In the genomic region with DNA sequence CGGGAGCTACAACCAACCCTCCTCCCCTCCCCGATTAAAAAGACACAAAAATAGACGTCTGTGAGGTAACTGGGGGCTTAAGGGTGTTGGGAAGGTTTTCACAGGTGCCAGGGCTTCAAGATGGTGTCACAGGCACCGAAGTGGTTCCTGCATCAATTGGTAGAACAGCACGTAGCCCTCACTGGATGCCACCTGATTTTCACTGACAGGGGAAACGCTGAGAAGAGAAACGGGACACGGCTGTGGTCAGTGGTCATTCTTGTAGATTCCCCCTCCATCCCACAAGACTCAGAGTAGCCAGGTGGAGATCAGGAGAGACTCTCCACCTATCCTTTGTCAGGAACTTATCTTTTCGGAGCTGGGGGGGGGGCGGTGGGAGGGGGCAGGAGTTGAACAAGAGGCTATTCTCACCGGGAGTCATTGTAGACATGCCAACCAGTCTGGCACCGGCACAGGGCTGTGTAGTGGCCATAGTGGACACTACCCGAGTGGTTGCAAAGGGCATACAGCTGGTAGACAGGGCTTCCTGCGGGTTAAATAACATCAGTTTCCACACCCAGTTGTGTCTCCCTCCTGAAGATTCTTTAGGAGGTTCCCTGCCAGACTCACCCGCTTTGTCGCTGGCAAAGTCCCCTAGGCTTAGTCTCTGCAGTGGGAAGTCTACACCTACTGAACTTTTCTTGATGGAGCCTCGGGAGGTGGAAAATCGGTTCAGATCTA, we compare ENCODE assay signal across 8 mouse cellular contexts. TPM values are rescaled to one million over a fixed set of nuclear protein-coding genes. Genes with fewer than 3 reads are reported as not detected.
DNase-seq lines count a peak whose midpoint lies in the region; ATAC-seq and TF ChIP-seq lines count a peak whose summit lies in the region.

No protein-coding gene starts in this region.

- no peak for TF ChIP-seq CTCF in gastrocnemius, adult 2 months (IDR thresholded peaks at IDR 0.05)
- no peak for TF ChIP-seq CTCF in lung, postnatal 0 days (IDR thresholded peaks at IDR 0.05)

- H3K9ac ChIP-seq in lung, postnatal 0 days (replicated peaks; ENCODE audit: low read depth) = peak overlapping the region; percentile 57; the same call in 1 of the 2 replicates
- no peak overlapping the region for H3K9ac ChIP-seq in hindbrain, embryonic 16.5 days (ENCODE audit: low read depth, low read length)
- peak overlapping the region; percentile 60; the same call in 1 of the 2 replicates for H3K9ac ChIP-seq in neural tube, embryonic 13.5 days

- no peak for ATAC-seq in lung, postnatal 0 days
- no peak for ATAC-seq in hindbrain, embryonic 16.5 days
- no peak for ATAC-seq in neural tube, embryonic 13.5 days (ENCODE audit: low read depth)

- H3K9me3 ChIP-seq in lung, postnatal 0 days (ENCODE audit: low read length) = no peaks in the 10 kb centered on the region
- H3K9me3 ChIP-seq in hindbrain, embryonic 16.5 days (ENCODE audit: control insufficient read depth, low read length) = no peaks in the 10 kb centered on the region
- no peaks in the 10 kb centered on the region for H3K9me3 ChIP-seq in neural tube, embryonic 13.5 days

- H3K36me3 ChIP-seq in lung, postnatal 0 days (ENCODE audit: insufficient read depth, low read length) = peaks cover 11% of the 10 kb centered on the region; the same call in 1 of the 2 replicates
- H3K36me3 ChIP-seq in hindbrain, embryonic 16.5 days (ENCODE audit: control insufficient read depth, insufficient read depth, low read length) = peaks cover 21% of the 10 kb centered on the region
- H3K36me3 ChIP-seq in neural tube, embryonic 13.5 days = peaks cover 60% of the 10 kb centered on the region

- peak overlapping the region; percentile 74; the same call in 1 of the 2 replicates for H3K4me2 ChIP-seq in lung, postnatal 0 days (replicated peaks; ENCODE audit: low read depth, low read length)
- H3K4me2 ChIP-seq in hindbrain, embryonic 16.5 days (ENCODE audit: low read length) = peak overlapping the region; percentile 82
- H3K4me2 ChIP-seq in neural tube, embryonic 13.5 days = peak overlapping the region; percentile 91

- peaks cover 12% of the 10 kb centered on the region; the same call in 1 of the 2 replicates for H3K4me1 ChIP-seq in lung, postnatal 0 days (ENCODE audit: insufficient read depth, low read depth, low read length)
- peaks cover 31% of the 10 kb centered on the region for H3K4me1 ChIP-seq in hindbrain, embryonic 16.5 days (ENCODE audit: control insufficient read depth, insufficient read depth, low read depth, low read length)
- peaks cover 52% of the 10 kb centered on the region for H3K4me1 ChIP-seq in neural tube, embryonic 13.5 days (replicated peaks)

- DNase-seq in gastrocnemius, adult 2 months = no peak
- no peak for DNase-seq in gastrocnemius, postnatal 25 days
- no peak for DNase-seq in lung, postnatal 0 days (ENCODE audit: low spot score)
- no peak for DNase-seq in lung, postnatal 14 days
- DNase-seq in adipocyte (ENCODE audit: low spot score) = no peak
- DNase-seq in c-Kit-positive CD71-positive TER-119-positive erythroid progenitor cells, embryonic 14.5 days (ENCODE audit: low spot score) = no peak

- TF ChIP-seq EP300 in lung, postnatal 0 days (IDR thresholded peaks at IDR 0.05) = no peak

- WGBS in lung, postnatal 0 days = 69% methylated on average over 18 of the region's 18 CpGs
- WGBS in hindbrain, embryonic 16.5 days = 82% methylated on average over 18 of the region's 18 CpGs
- WGBS in neural tube, embryonic 13.5 days = 80% methylated on average over 18 of the region's 18 CpGs

- peak overlapping the region; percentile 73 for H3K4me3 ChIP-seq in gastrocnemius, adult 2 months
- no peak overlapping the region for H3K4me3 ChIP-seq in lung, postnatal 0 days (ENCODE audit: low read depth, low read length)
- no peak overlapping the region for H3K4me3 ChIP-seq in hindbrain, embryonic 16.5 days (ENCODE audit: low read length)
- peak overlapping the region; percentile 63; the same call in 1 of the 2 replicates for H3K4me3 ChIP-seq in neural tube, embryonic 13.5 days

- H3K27ac ChIP-seq in gastrocnemius, adult 2 months = peak overlapping the region; percentile 96
- peak overlapping the region; percentile 92; the same call in 1 of the 2 replicates for H3K27ac ChIP-seq in lung, postnatal 0 days (ENCODE audit: low read length)
- H3K27ac ChIP-seq in hindbrain, embryonic 16.5 days (ENCODE audit: low read depth, low read length) = no peak overlapping the region
- H3K27ac ChIP-seq in neural tube, embryonic 13.5 days (replicated peaks) = no peak overlapping the region

- intact Hi-C loops in gastrocnemius, adult 2 months (cut with DNase I) = loop anchor here (10.0 kb wide), 1 partner anchor 167 kb away; a partner anchor contains a TSS

- H3K27me3 ChIP-seq in lung, postnatal 0 days (replicated peaks; ENCODE audit: insufficient read depth, low read length) = no peaks in the 10 kb centered on the region
- H3K27me3 ChIP-seq in hindbrain, embryonic 16.5 days (replicated peaks; ENCODE audit: control insufficient read depth, insufficient read depth, low read length) = no peaks in the 10 kb centered on the region
- no peaks in the 10 kb centered on the region for H3K27me3 ChIP-seq in neural tube, embryonic 13.5 days

RNA-seq across cellular contexts. Expression of a gene that starts 1.3 kb away (rescaled TPM):
- total RNA-seq in gastrocnemius, adult 2 months (2021) = 1 to 10 TPM; 7.9 to 8.6 TPM
- total RNA-seq in gastrocnemius, postnatal 25 days (2021) = 10 to 100 TPM in 1 of 2 experiments, 1 to 10 TPM in 1; 9.4 to 11.6 TPM
- 28.4 and 30.6 TPM in 2 replicates for polyA plus RNA-seq in lung, postnatal 0 days (2015; fragmentation: Nextera tagmentation; extraction: Ambion mirVana)
- polyA plus RNA-seq in hindbrain, embryonic 16.5 days (2015; fragmentation: Nextera tagmentation; extraction: Ambion mirVana) = 42.7 and 47.9 TPM in 2 replicates
- polyA plus RNA-seq in neural tube, embryonic 13.5 days (2015; fragmentation: Nextera tagmentation; extraction: Ambion mirVana) = 43.1 and 47.2 TPM in 2 replicates

RNA-seq across cellular contexts. Expression of a gene that starts 5.5 kb away (rescaled TPM):
- total RNA-seq in gastrocnemius, adult 2 months (2021) = 10 to 100 TPM; 15.8 to 18.7 TPM
- 10 to 100 TPM; 14.2 to 15.7 TPM for total RNA-seq in gastrocnemius, postnatal 25 days (2021)
- polyA plus RNA-seq in lung, postnatal 0 days (2015; fragmentation: Nextera tagmentation; extraction: Ambion mirVana) = 38.3 and 40.9 TPM in 2 replicates
- polyA plus RNA-seq in hindbrain, embryonic 16.5 days (2015; fragmentation: Nextera tagmentation; extraction: Ambion mirVana) = 92.3 and 101 TPM in 2 replicates
- polyA plus RNA-seq in neural tube, embryonic 13.5 days (2015; fragmentation: Nextera tagmentation; extraction: Ambion mirVana) = 89.3 and 97.3 TPM in 2 replicates

RNA-seq across cellular contexts. Expression of a gene that starts 12.1 kb away (rescaled TPM):
- total RNA-seq in gastrocnemius, adult 2 months (2021) = 10 to 100 TPM; 12.1 to 12.5 TPM
- total RNA-seq in gastrocnemius, postnatal 25 days (2021) = 1 to 10 TPM; 8.6 to 9.8 TPM
- 68.4 and 77.0 TPM in 2 replicates for polyA plus RNA-seq in lung, postnatal 0 days (2015; fragmentation: Nextera tagmentation; extraction: Ambion mirVana)
- polyA plus RNA-seq in hindbrain, embryonic 16.5 days (2015; fragmentation: Nextera tagmentation; extraction: Ambion mirVana) = 101 and 106 TPM in 2 replicates
- polyA plus RNA-seq in neural tube, embryonic 13.5 days (2015; fragmentation: Nextera tagmentation; extraction: Ambion mirVana) = 94.0 and 97.8 TPM in 2 replicates

RNA-seq across cellular contexts. Expression of a gene that starts 12.6 kb away (rescaled TPM):
- total RNA-seq in gastrocnemius, adult 2 months (2021) = 10 to 100 TPM; 84.3 to 93.2 TPM
- 10 to 100 TPM; 70.9 to 80.8 TPM for total RNA-seq in gastrocnemius, postnatal 25 days (2021)
- polyA plus RNA-seq in lung, postnatal 0 days (2015; fragmentation: Nextera tagmentation; extraction: Ambion mirVana) = 95.4 and 100 TPM in 2 replicates
- polyA plus RNA-seq in hindbrain, embryonic 16.5 days (2015; fragmentation: Nextera tagmentation; extraction: Ambion mirVana) = 115 and 126 TPM in 2 replicates
- polyA plus RNA-seq in neural tube, embryonic 13.5 days (2015; fragmentation: Nextera tagmentation; extraction: Ambion mirVana) = 124 and 132 TPM in 2 replicates

RNA-seq across cellular contexts. Expression of a gene that starts 31.1 kb away (rescaled TPM):
- 1,000 to 10,000 TPM; 1,014 to 1,063 TPM for total RNA-seq in gastrocnemius, adult 2 months (2021)
- 1,000 to 10,000 TPM in 1 of 2 experiments, 100 to 1,000 TPM in 1; 872 to 1,009 TPM for total RNA-seq in gastrocnemius, postnatal 25 days (2021)
- 172 and 188 TPM in 2 replicates for polyA plus RNA-seq in lung, postnatal 0 days (2015; fragmentation: Nextera tagmentation; extraction: Ambion mirVana)
- polyA plus RNA-seq in hindbrain, embryonic 16.5 days (2015; fragmentation: Nextera tagmentation; extraction: Ambion mirVana) = 262 and 280 TPM in 2 replicates
- polyA plus RNA-seq in neural tube, embryonic 13.5 days (2015; fragmentation: Nextera tagmentation; extraction: Ambion mirVana) = 257 and 263 TPM in 2 replicates

Comparison
In these comparisons a context has a peak if more than half of its experiments do, and no peak if none do; other contexts are left out.
1. H3K27ac ChIP-seq: peak in gastrocnemius, adult 2 months (single experiment) and lung, postnatal 0 days (single experiment); none in hindbrain, embryonic 16.5 days (single experiment) and neural tube, embryonic 13.5 days (single experiment).
2. H3K4me3 ChIP-seq: peak in gastrocnemius, adult 2 months (single experiment) and neural tube, embryonic 13.5 days (single experiment); none in lung, postnatal 0 days (single experiment) and hindbrain, embryonic 16.5 days (single experiment).
3. Peak in every context shown above with its lines, with median percentiles within 50 percentile points of each other: H3K4me2 ChIP-seq.